Mouse (Mus musculus): ENCODE measurements around the gene Akr1c13.

- TF ChIP-seq EP300 (IDR thresholded peaks at IDR 0.05; ENCODE audit: insufficient read depth, low read depth, low read length): no peak
- TF ChIP-seq CTCF (IDR thresholded peaks at IDR 0.05; ENCODE audit: low read depth, low read length): no peak
These were observed 38.0 kb upstream of the Akr1c13 start for GRCm38 (mm10) chr13:4152908-4153307.
